10 mouse cellular contexts compared by ENCODE assay signal in the genomic region with DNA sequence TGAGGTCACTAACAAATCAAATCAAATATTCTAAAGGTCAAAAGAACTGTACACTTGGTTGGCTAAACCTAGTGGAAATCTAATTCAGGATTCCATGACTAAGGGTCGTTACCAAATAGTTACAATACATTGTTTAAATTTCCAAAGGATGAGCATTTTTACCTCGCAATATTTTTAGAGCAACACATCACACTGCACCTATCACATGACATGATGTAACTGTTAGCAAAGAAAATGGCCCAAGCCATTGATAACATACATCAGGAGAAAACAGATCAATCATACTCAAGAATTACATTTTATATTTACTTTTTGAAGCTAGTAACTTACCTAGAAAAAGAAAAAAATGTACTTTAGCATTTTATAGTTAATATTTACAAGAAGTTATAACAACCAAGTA. TPM values are rescaled to one million over a fixed set of nuclear protein-coding genes. Genes with fewer than 3 reads are reported as not detected.
DNase-seq lines count a peak whose midpoint lies in the region; ATAC-seq and TF ChIP-seq lines count a peak whose summit lies in the region.
"Had no signal": no experiment of that assay in that cellular context is flagged by ENCODE, and none has a peak within 500 bp of the region (broad histone marks: within the 10 kb centered on the region; RNA-seq: fewer than 3 reads in every experiment).

No protein-coding gene starts in this region.

- peaks cover 28% of the 10 kb centered on the region for H3K4me1 ChIP-seq in intestine, embryonic 14.5 days (replicated peaks; ENCODE audit: control insufficient read depth, insufficient read depth, low read length)
- H3K4me1 ChIP-seq in intestine, postnatal 0 days (replicated peaks; ENCODE audit: control insufficient read depth, insufficient read depth, low read length), result no peaks in the 10 kb centered on the region
- H3K4me1 ChIP-seq in forebrain, postnatal 0 days (ENCODE audit: insufficient read depth), result peaks cover 4% of the 10 kb centered on the region; the same call in 1 of the 2 replicates
- H3K4me1 ChIP-seq in midbrain, embryonic 11.5 days (ENCODE audit: control insufficient read depth, insufficient read depth, low read length), result peaks cover 5% of the 10 kb centered on the region; the same call in 1 of the 2 replicates

- no peak for ATAC-seq in intestine, embryonic 14.5 days (replicated peaks; ENCODE audit: low FRiP score, low TSS enrichment, low read depth)
- ATAC-seq in intestine, postnatal 0 days, result no peak
- no peak for ATAC-seq in forebrain, postnatal 0 days
- no peak for ATAC-seq in midbrain, embryonic 11.5 days (ENCODE audit: low FRiP score)
- ATAC-seq in CD4-positive, CD25-positive, alpha-beta regulatory T cell, adult 4 months, result no peak

- no peak for TF ChIP-seq CTCF in intestine, postnatal 0 days (IDR thresholded peaks at IDR 0.05; ENCODE audit: low read depth)
- no peak for TF ChIP-seq CTCF in forebrain, postnatal 0 days (IDR thresholded peaks at IDR 0.05; ENCODE audit: low read depth)

- peak overlapping the region; percentile 91 for H3K4me2 ChIP-seq in intestine, embryonic 14.5 days (ENCODE audit: low read length)
- no peak overlapping the region; the same call in 1 of the 2 replicates for H3K4me2 ChIP-seq in intestine, postnatal 0 days (replicated peaks; ENCODE audit: low read depth)
- H3K4me2 ChIP-seq in forebrain, postnatal 0 days (ENCODE audit: low read depth), result peak overlapping the region; percentile 39
- H3K4me2 ChIP-seq in midbrain, embryonic 11.5 days, result peak overlapping the region; percentile 37

- no peaks in the 10 kb centered on the region for H3K27me3 ChIP-seq in intestine, embryonic 14.5 days (replicated peaks; ENCODE audit: control insufficient read depth, insufficient read depth, low read length)
- H3K27me3 ChIP-seq in intestine, postnatal 0 days (replicated peaks; ENCODE audit: control insufficient read depth, insufficient read depth, low read length), result no peaks in the 10 kb centered on the region
- no peaks in the 10 kb centered on the region for H3K27me3 ChIP-seq in forebrain, postnatal 0 days (ENCODE audit: insufficient read depth, low read length)
- H3K27me3 ChIP-seq in midbrain, embryonic 11.5 days (ENCODE audit: control insufficient read depth, insufficient read depth, low read length), result no peaks in the 10 kb centered on the region

- H3K27ac ChIP-seq in intestine, embryonic 14.5 days (ENCODE audit: low read depth), result no peak overlapping the region
- no peak overlapping the region for H3K27ac ChIP-seq in intestine, postnatal 0 days (ENCODE audit: low read depth, low read length)
- H3K27ac ChIP-seq in forebrain, postnatal 0 days (ENCODE audit: low read depth, low read length), result no peak overlapping the region
- H3K27ac ChIP-seq in midbrain, embryonic 11.5 days (ENCODE audit: low read depth, low read length), result no peak overlapping the region

- WGBS in intestine, embryonic 14.5 days, result 37% methylated on average over 2 of the region's 2 CpGs
- WGBS in intestine, postnatal 0 days, result 23% methylated on average over 2 of the region's 2 CpGs
- WGBS in forebrain, postnatal 0 days, result 28% methylated on average over 2 of the region's 2 CpGs
- 63% methylated on average over 2 of the region's 2 CpGs for WGBS in midbrain, embryonic 11.5 days

- DNase-seq in intestine, embryonic 14.5 days (ENCODE audit: low spot score), result no peak
- peak; percentile 13 for DNase-seq in MN1 (ENCODE audit: low spot score)
- no peak for DNase-seq in forebrain, postnatal 0 days
- DNase-seq in midbrain, embryonic 11.5 days (ENCODE audit: low spot score, missing footprints), result no peak
- DNase-seq in adrenal gland, postnatal 4 days (ENCODE audit: low spot score in 2 of 2), result no peak
- no peak for DNase-seq in lung, postnatal 10 days
- DNase-seq: gastrocnemius, postnatal 25 days; thymus, postnatal 4 days had no signal

- peak overlapping the region; percentile 69 for H3K4me3 ChIP-seq in intestine, embryonic 14.5 days (ENCODE audit: low read depth, low read length)
- no peak overlapping the region for H3K4me3 ChIP-seq in intestine, postnatal 0 days (ENCODE audit: low read depth, low read length)
- peak overlapping the region; percentile 10; the same call in 1 of the 2 replicates for H3K4me3 ChIP-seq in forebrain, postnatal 0 days (ENCODE audit: low read depth, low read length)
- no peak overlapping the region for H3K4me3 ChIP-seq in midbrain, embryonic 11.5 days (ENCODE audit: low read depth, low read length)

- H3K9me3 ChIP-seq in intestine, embryonic 14.5 days (ENCODE audit: control insufficient read depth, low read length), result no peaks in the 10 kb centered on the region
- H3K9me3 ChIP-seq in intestine, postnatal 0 days (ENCODE audit: control insufficient read depth), result no peaks in the 10 kb centered on the region
- no peaks in the 10 kb centered on the region for H3K9me3 ChIP-seq in forebrain, postnatal 0 days (ENCODE audit: low read length)
- no peaks in the 10 kb centered on the region for H3K9me3 ChIP-seq in midbrain, embryonic 11.5 days (ENCODE audit: control insufficient read depth, low read length)

- H3K9ac ChIP-seq in intestine, embryonic 14.5 days (ENCODE audit: low read length), result no peak overlapping the region
- H3K9ac ChIP-seq in intestine, postnatal 0 days (ENCODE audit: low read depth, low read length), result no peak overlapping the region
- H3K9ac ChIP-seq in forebrain, postnatal 0 days, result no peak overlapping the region
- no peak overlapping the region for H3K9ac ChIP-seq in midbrain, embryonic 11.5 days (ENCODE audit: low read length)

- H3K36me3 ChIP-seq in intestine, embryonic 14.5 days (ENCODE audit: control insufficient read depth, insufficient read depth, low read length), result no peaks in the 10 kb centered on the region
- H3K36me3 ChIP-seq in intestine, postnatal 0 days (ENCODE audit: control insufficient read depth, insufficient read depth), result no peaks in the 10 kb centered on the region
- no peaks in the 10 kb centered on the region for H3K36me3 ChIP-seq in forebrain, postnatal 0 days (ENCODE audit: insufficient read depth)
- H3K36me3 ChIP-seq in midbrain, embryonic 11.5 days (ENCODE audit: control insufficient read depth, insufficient read depth, low read length), result no peaks in the 10 kb centered on the region

RNA-seq across cellular contexts. Expression of gene Kansl1, which starts 29.0 kb away (rescaled TPM):
- 26.7 and 27.9 TPM in 2 replicates for polyA plus RNA-seq in intestine, embryonic 14.5 days (2014; fragmentation: Nextera tagmentation; extraction: Ambion mirVana)
- polyA plus RNA-seq in intestine, postnatal 0 days (2015; fragmentation: Nextera tagmentation; extraction: Ambion mirVana), result 8.1 and 9.0 TPM in 2 replicates
- total RNA-seq in forebrain, postnatal 0 days (2014; rRNA removed), result 65.3 and 67.6 TPM in 2 replicates
- polyA plus RNA-seq in forebrain, postnatal 0 days (2015; fragmentation: Nextera tagmentation; extraction: Ambion mirVana), result 19.5 and 22.0 TPM in 2 replicates
- polyA plus RNA-seq in midbrain, embryonic 11.5 days (2014; fragmentation: Nextera tagmentation; extraction: Ambion mirVana), result 31.7 and 32.9 TPM in 2 replicates
- total RNA-seq in adrenal gland, postnatal 4 days (2021), result 10 to 100 TPM; 63.3 to 63.6 TPM
- 10 to 100 TPM; 51.4 to 53.0 TPM for polyA plus RNA-seq in CD4-positive, CD25-positive, alpha-beta regulatory T cell, adult 4 months (2017; shearing (Covaris generic))

Comparison
In these comparisons a context has a peak if more than half of its experiments do, and no peak if none do; other contexts are left out.
1. H3K4me3 ChIP-seq: peak in intestine, embryonic 14.5 days (single experiment) and forebrain, postnatal 0 days (single experiment); none in intestine, postnatal 0 days (single experiment) and midbrain, embryonic 11.5 days (single experiment).